Mouse (Mus musculus) lung, postnatal 0 days (tissue): ENCODE results near the gene Hectd1. TPM values are rescaled to one million over a fixed set of nuclear protein-coding genes. Genes with fewer than 3 reads are reported as not detected.

ENCODE experiments used
- ATAC-seq: fragments of 200-750 bp; cut with Nextera tagmentation; 2 replicates; pipeline ENCODE4 v1.8.0; 2017; ENCODE audit warnings: moderate library complexity
- DNase-seq: peaks from one replicate; pipeline ENCODE4 v3.0.0-alpha.2; 2016; ENCODE audit warnings: low spot score
- H3K27ac ChIP-seq: fragments of 300-500 bp; sonication (generic); 2 replicates; pipeline ENCODE4 v1.5.1; 2014; ENCODE audit warnings: antibody characterized with exemption, mild to moderate bottlenecking, low read length, mixed read lengths
- H3K27me3 ChIP-seq: fragments of 300-500 bp; sonication (generic); replicated peaks from 2 replicates; pipeline ENCODE4 v1.6.1; 2014; ENCODE audit warnings: low read length, mixed read lengths; ENCODE audit not compliant: insufficient read depth
- H3K36me3 ChIP-seq: fragments of 300-500 bp; sonication (generic); 2 replicates; pipeline ENCODE4 v1.6.1; 2014; ENCODE audit warnings: low read length, mixed read lengths; ENCODE audit not compliant: insufficient read depth
- H3K4me1 ChIP-seq: fragments of 300-500 bp; sonication (generic); 2 replicates; pipeline ENCODE4 v1.6.1; 2014; ENCODE audit warnings: antibody characterized with exemption, low read depth, low read length, mixed read lengths; ENCODE audit not compliant: insufficient read depth
- H3K4me2 ChIP-seq: fragments of 300-500 bp; sonication (generic); replicated peaks from 2 replicates; pipeline ENCODE4 v1.6.1; 2014; ENCODE audit warnings: low read depth, mild to moderate bottlenecking, low read length, moderate library complexity, mixed read lengths
- H3K4me3 ChIP-seq: fragments of 300-500 bp; sonication (generic); 2 replicates; pipeline ENCODE4 v1.5.1; 2014; ENCODE audit warnings: low read depth, low read length
- H3K9ac ChIP-seq: fragments of 300-500 bp; sonication (generic); replicated peaks from 2 replicates; pipeline ENCODE4 v1.6.1; 2014; ENCODE audit warnings: low read depth, mild to moderate bottlenecking
- H3K9me3 ChIP-seq: fragments of 300-500 bp; sonication (generic); 2 replicates; pipeline ENCODE4 v1.6.1; 2016; ENCODE audit warnings: low read length, mixed read lengths
- CTCF ChIP-seq: IDR thresholded peaks from 2 replicates; pipeline ENCODE4 v1.5.1; 2016; ENCODE audit warnings: antibody characterized with exemption, mild to moderate bottlenecking
- EP300 ChIP-seq: IDR thresholded peaks from 2 replicates; pipeline ENCODE4 v1.6.1; 2016; ENCODE audit warnings: antibody characterized with exemption, mild to moderate bottlenecking, control low read depth
- WGBS: fragments of 180-500 bp; shearing (Covaris S2); extraction: QIAGEN DNeasy Blood & Tissue Kit; methylation state at CpG from one replicate; pipeline ENCODE4 v1.1.7; 2014; 5-methylcytosine and 5-hydroxymethylcytosine counted together
- polyA plus RNA-seq: library from polyadenylated mRNA; unstranded; fragments of >200 nt; fragmentation: Nextera tagmentation; extraction: Ambion mirVana; gene quantifications from 2 replicates; pipeline ENCODE4 v1.2.1, GENCODE M21; 2015

Hectd1 gene
- polyA plus RNA-seq, 1 experiment from 2014 or later = 27.5 TPM

GRCm38 (mm10) chr12:51817815-51818613 is 11.3 kb downstream of the Hectd1 start:
- no peak overlapping the region for H3K27ac ChIP-seq
- WGBS = 54% methylated on average over 8 of the region's 8 CpGs

GRCm38 (mm10) chr12:51811388-51812140 is 17.8 kb downstream of the Hectd1 start:
- peak; percentile 30; the same call in 1 of the 2 replicates for ATAC-seq
- no peak overlapping the region for H3K4me2 ChIP-seq

More at GRCm38 (mm10) chr12:51817815-51818613, 11.3 kb downstream of the Hectd1 start:
- Histone ChIP-seq H3K9ac (no peak overlapping the region), H3K27me3 (no peaks in the 10 kb centered on the region), H3K36me3 (peaks cover 7% of the 10 kb centered on the region; the same call in 1 of the 2 replicates), H3K4me2 (no peak overlapping the region), H3K4me1 (no peaks in the 10 kb centered on the region), H3K9me3 (no peaks in the 10 kb centered on the region), H3K4me3 (no peak overlapping the region)
- DNase-seq (no peak), ATAC-seq (no peak)
- no peak for TF ChIP-seq CTCF
- no peak for TF ChIP-seq EP300

GRCm38 (mm10) chr12:51810564-51810963 is 18.8 kb downstream of the Hectd1 start:
- Histone ChIP-seq H3K9ac (no peak overlapping the region), H3K36me3 (peaks cover 6% of the 10 kb centered on the region; the same call in 1 of the 2 replicates), H3K9me3 (no peaks in the 10 kb centered on the region), H3K27ac (no peak overlapping the region), H3K4me2 (no peak overlapping the region), H3K4me3 (no peak overlapping the region), H3K4me1 (no peaks in the 10 kb centered on the region), H3K27me3 (no peaks in the 10 kb centered on the region)
- TF ChIP-seq EP300 (no peak), CTCF (no peak)
- ATAC-seq (no peak), DNase-seq (no peak)

More at GRCm38 (mm10) chr12:51811388-51812140, 17.8 kb downstream of the Hectd1 start:
- TF ChIP-seq CTCF = no peak
- TF ChIP-seq EP300 = no peak
- H3K4me3 ChIP-seq = no peak overlapping the region
- H3K9me3 ChIP-seq = no peaks in the 10 kb centered on the region
- H3K36me3 ChIP-seq = peaks cover 7% of the 10 kb centered on the region; the same call in 1 of the 2 replicates
- H3K27me3 ChIP-seq = no peaks in the 10 kb centered on the region
- H3K9ac ChIP-seq = no peak overlapping the region
- DNase-seq = no peak
- H3K4me1 ChIP-seq = no peaks in the 10 kb centered on the region
- no peak overlapping the region; the same call in 1 of the 2 replicates for H3K27ac ChIP-seq
- WGBS = 72% methylated on average over 5 of the region's 5 CpGs

- ATAC-seq = no peak
- H3K9me3 ChIP-seq = no peaks in the 10 kb centered on the region
- H3K9ac ChIP-seq = no peak overlapping the region
- no peak overlapping the region for H3K4me2 ChIP-seq
- 88% methylated on average over 7 of the region's 7 CpGs for WGBS
- DNase-seq = peak; percentile 17
- H3K4me3 ChIP-seq = no peak overlapping the region
- H3K27ac ChIP-seq = no peak overlapping the region
- H3K4me1 ChIP-seq = no peaks in the 10 kb centered on the region
- H3K36me3 ChIP-seq = peaks cover 53% of the 10 kb centered on the region
- TF ChIP-seq EP300 = no peak
- TF ChIP-seq CTCF = peak; percentile 67
- H3K27me3 ChIP-seq = no peaks in the 10 kb centered on the region
Measured at GRCm38 (mm10) chr12:51784842-51785241, 44.5 kb downstream of the Hectd1 start.

- Histone ChIP-seq H3K27me3 (no peaks in the 10 kb centered on the region), H3K4me3 (no peak overlapping the region), H3K4me2 (no peak overlapping the region), H3K9me3 (no peaks in the 10 kb centered on the region), H3K4me1 (no peaks in the 10 kb centered on the region), H3K27ac (no peak overlapping the region), H3K9ac (no peak overlapping the region), H3K36me3 (peaks cover 39% of the 10 kb centered on the region)
- DNase-seq (no peak), ATAC-seq (no peak)
- 87% methylated on average over 15 of the region's 15 CpGs for WGBS
- TF ChIP-seq EP300 (no peak), CTCF (no peak)
Measured at GRCm38 (mm10) chr12:51768702-51769101, 60.6 kb downstream of the Hectd1 start.

- TF ChIP-seq EP300 (no peak), CTCF (no peak)
- no peaks in the 10 kb centered on the region for H3K27me3 ChIP-seq
- H3K4me2 ChIP-seq = no peak overlapping the region
- DNase-seq (peak; percentile 12), ATAC-seq (no peak)
- H3K27ac ChIP-seq = no peak overlapping the region
- H3K36me3 ChIP-seq = peaks cover 37% of the 10 kb centered on the region
- H3K4me3 ChIP-seq = no peak overlapping the region
- H3K9me3 ChIP-seq = no peaks in the 10 kb centered on the region
- H3K9ac ChIP-seq = no peak overlapping the region
- 45% methylated on average over 4 of the region's 4 CpGs for WGBS
- H3K4me1 ChIP-seq = no peaks in the 10 kb centered on the region
Measured at GRCm38 (mm10) chr12:51767454-51767853, 61.9 kb downstream of the Hectd1 start.
